Mouse (Mus musculus) urinary bladder, postnatal 25 days (tissue): ENCODE measurements at regions not wholly inside any gene's neighbourhood (a gene's known extent, or its start where the extent isn't known, plus 50 kb on each side); places are given as distances from the start of the nearest gene placed in this dataset.
"Not testable (repeated sequence)": the region's sequence is repeated elsewhere in the genome, so short reads cannot be mapped to it uniquely, and the experiment has no call there.

Source experiments
- DNase-seq: peaks from one replicate; pipeline ENCODE4 v3.0.0; 2022; ENCODE audit warnings: low spot score

DNA sequence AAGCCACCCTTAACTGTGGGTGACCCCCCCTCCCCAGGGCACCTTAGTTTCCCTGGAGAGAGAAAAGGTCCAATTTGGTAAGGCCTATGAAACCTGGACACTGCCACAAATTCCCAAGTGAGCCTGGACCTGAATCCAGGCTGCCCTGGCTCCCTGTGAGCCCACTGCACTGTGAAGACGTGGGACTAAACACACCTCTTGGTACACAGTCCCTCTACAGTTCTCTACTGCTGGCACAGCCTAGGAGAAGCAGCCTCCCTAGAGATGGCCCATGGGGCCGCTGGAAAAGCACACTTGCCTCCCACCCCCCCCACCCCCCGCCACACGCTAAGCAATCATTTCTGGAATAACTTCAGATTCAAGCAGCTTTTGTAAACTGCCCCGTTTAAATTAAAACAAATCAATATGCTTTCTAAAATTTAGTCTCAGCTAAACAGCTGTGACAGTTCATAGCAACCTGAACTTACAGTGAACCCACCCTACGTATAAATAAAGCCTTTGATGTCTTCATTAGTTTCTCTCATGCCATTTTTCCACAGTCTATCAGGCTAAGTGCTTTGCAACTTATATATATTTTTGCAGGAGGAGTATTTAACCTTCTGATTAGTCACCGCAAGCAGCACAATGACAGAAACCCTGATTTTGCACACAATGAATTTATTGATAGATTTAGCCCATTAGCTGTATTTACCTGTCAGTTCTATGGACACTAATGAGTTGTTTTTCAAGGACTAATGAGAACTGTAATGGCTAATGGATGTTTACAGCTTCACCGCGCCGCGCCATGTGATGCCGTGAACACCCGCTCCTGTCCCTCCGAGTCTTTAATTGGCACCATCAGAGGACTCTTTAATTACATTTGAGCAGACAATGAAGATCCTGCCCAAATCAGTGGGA, 215.3 kb downstream of the 3100002H09Rik start:
- no peak for DNase-seq

DNA sequence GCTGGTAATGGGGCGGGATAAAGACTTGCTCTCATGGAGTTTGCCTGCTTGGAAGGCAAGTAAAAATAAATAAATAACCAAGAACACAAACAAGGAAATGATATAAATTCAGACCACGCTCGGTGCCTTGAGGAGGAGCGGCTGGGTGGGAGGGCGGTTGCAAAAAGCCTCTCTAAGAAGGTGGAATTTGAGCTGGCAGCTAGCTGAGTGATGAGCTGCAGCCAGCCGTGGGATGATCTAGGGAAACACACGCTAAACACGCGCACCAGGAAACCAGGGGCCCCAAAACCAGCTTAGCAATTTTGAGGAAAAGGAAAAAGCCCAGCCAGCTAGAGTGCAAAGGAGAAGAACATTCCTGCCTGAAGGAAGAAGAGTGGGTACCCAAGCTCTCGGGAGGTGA, 217.0 kb downstream of the 3100002H09Rik start:
- DNase-seq: no peak

DNA sequence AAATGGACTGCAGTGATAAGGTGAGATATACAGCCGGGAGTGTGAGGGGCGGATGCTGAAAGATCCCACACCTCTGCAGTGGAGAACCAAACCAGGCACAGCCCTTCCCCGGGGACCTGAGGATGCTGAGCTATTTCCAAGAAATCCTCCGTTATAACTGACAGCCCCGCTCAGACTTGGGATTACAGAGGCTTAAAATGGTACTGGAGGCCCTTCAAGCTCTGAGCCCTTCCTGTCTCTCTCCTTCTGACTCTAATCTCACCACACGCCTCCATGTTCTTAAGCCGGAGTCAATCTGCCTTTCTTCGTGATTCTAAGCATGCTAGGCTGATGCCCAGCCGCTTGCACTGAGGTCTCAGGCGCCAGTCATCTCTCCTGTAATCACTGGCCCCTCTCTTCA, 221.5 kb downstream of the 3100002H09Rik start:
- no peak for DNase-seq

DNA sequence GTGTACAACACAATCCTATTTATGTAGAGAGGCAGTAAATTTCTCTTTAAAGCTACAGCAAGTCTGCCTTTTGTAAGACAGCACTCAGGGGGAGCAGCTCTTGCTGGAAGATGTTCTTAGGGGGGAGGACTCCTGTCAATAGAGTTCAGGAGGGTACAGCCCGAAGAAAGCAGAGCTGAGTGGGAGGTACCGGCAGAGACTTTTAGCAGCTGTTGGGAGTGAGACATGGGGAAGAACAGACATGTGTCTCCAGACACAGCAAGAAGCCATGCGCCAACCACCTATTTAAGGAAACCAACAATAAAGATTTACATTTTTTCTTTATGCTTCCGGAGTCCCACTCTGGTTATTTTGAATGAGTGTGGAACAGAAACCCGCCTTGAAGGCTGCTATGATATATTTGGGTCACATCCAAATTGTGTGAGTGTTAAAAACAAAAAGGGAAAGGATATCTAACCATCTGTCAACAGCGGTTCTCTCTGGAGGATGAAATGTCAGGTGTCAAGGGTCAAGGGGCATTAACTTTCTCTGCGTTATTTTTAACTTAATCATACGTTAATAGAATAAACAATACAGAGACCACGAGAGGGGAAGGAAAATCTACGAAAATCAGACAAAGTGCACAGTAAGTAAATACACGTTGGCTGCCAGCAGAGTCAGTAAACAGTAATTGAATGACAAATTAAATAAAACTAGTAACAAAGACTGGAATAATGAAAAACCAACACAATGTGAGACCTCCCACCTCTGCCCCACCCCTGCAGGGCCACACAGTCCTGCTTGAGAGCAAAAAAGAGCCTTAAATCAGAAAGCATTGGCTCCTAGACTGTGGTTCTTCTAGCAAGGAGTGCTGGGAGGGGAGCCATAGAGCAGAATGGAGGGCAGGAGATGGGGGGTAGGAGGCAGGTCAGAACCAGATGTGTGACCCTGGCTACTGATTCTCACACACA, 225.2 kb downstream of the 3100002H09Rik start:
- DNase-seq: no peak

DNA sequence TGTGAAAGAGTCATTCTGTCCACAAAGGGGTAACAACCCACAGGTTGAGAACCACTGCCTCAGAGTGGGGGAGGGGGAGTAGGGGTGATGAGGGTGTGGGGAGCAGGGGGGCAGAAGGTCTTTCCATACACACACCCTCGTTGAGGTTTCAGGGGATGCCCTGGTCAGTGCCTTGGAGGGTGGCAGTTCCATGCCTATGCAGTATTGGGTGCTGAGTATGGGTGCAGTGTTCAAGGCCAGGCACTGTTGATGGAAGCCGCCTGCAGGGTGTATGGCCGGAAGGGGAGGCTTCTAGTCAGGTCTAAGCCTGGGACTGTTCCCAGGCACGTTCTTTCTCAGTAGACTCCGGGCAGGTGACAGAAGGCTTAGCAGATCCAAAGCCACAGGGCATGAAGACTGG, 234.1 kb downstream of the 3100002H09Rik start:
- no peak for DNase-seq

DNA sequence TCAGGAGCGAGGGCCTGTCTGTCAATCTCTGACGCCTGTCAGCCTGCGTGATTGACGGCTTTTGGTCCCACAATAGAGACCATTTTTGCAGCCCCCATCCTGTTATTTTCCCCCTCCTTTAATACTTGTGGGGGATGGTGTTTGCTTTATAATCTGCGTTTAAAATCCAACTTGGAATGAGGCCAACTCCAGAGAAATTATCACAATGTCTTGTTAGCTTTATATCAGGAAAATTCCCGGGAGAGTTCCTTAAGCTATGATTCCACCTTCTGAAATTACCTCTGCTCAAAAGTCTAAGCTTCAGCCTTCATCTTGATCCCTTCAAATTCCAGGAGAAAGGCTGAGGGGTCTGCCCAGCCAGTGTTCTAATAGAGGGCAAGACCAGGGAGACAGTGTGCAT, 235.0 kb downstream of the 3100002H09Rik start:
- DNase-seq: no peak

DNA sequence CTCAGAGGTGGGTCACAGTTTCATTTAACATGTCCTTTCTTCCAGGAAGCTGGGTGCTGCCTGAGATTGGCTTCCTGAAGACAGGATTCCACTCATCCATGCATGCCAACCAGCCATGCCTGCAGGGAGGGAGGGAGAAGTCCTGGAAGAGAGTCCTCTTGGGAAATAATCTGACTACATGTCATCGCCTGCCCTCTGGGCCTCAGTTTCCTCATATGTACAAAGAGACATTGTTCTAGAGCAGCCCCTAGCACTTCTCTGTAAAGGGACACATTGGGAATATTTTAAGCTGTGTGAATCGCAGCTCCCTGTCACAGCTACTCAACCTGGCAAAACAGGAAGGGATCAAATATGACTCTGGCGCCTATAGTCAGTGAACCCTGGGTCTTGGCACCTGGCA, 241.8 kb downstream of the 3100002H09Rik start:
- DNase-seq: no peak

DNA sequence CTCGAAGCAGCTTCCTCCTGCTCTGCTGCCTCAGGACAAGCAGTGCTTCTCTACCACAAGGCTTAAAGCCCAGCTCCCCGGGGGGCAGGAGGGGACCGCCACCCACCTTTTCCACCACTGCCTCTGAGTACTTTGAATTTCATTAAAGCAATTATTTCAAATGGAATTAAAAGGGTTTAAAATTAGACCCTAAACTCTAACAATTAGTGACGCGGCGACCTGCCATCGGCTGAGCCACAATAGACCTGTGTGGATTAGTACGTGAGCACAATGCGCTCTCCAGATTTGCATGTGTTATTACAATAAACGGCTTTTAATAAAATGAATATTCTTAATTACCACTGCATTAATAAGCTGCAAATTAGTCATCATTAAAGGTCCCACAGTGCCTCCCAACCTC, 242.5 kb downstream of the 3100002H09Rik start:
- DNase-seq: no peak

DNA sequence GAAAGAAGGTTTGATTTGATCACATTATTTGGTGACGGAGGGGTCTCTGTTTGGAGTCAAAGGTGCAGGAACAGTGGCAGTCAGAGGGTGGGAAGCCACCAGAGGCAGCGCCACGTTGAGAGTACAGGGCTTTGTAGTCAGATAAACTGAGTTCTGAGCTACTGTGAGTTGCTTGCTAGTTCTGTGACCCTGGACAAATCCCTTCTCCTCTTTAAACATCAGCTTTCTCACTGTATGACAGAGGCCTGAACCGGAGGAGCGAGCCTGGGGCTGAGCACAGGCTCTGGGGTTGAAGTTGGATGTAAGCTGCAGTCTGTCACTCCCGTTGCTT, 250.1 kb downstream of the 3100002H09Rik start:
- no peak for DNase-seq

DNA sequence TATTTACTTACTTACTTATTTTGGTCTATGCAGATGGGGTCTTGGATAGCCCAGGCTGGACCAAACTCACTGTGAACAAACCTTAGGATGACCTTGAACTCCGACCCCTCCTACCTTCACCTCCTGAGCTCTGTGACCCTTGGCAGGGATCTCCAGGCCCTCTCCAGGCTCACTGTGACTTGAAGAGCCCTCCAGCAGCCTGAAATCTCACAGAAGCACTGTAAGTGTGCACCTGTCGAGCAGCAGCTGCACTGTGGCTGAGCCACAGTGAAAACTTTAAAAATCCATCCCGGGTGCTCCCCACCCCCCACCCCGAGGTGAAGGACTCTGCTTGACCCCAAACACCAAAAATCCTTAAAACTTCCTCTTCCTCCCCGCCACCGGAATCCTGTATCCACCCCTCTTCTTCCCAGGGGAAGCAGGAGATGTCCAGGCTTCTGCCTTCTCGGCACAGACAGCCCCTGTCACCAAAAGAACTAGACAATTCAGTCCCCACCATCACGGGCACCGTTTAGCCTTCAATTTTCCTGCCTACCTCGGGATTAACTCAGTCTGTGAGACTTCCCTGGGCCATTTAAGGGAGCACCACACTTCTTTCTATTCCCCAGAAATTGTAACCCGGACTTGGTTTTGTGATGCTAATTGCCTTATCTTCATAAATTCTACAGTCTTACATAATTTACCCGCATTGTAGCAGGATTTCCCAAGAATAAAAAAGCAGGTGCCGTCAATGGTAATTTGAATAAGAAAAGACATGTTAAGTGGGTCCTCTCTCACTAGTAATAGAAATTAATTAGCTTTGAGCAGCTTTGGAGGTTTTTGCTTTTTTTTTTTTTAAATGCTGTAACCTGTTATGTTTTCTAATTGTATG, 250.7 kb downstream of the 3100002H09Rik start:
- DNase-seq: no peak

DNA sequence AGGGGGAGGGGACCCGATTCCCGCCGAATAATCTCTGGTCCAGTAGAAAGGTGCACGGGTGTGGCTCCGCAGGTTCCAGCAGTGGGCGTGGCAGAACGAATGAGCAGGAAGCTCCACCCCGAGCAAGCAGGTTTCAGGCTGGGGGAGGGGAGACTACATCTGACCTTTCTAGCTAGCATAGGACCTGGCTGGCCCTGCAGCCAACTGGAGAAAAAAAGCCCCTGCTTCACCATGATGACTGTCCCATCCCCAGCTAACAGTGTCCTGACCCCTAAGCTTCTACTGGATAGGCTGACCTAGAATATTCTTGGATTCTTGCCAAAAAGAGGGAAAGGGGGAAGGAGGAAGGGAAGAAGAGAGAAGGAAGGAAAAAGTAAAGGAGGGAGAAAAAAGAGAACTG, 252.1 kb downstream of the 3100002H09Rik start:
- DNase-seq: not testable (repeated sequence)

DNA sequence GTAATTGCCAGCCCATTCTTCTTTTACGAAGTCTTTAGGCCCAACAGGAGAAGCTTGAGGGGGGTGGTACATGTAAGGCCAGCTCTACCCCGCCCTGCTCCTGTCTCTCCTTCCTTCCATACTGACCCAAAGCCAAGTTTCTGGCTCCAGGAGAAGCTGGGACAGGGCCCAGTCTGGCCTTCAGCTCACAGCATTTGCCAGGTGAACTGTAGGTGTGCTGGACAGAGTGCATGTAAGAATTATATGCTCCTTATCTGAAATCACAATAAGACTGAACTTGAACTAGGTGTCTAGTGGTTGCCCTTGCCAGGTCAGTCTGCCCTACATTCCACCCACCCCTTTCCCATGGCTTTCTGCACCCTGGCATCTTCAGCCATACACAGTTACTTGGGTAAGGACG, 260.2 kb downstream of the 3100002H09Rik start:
- no peak for DNase-seq

DNA sequence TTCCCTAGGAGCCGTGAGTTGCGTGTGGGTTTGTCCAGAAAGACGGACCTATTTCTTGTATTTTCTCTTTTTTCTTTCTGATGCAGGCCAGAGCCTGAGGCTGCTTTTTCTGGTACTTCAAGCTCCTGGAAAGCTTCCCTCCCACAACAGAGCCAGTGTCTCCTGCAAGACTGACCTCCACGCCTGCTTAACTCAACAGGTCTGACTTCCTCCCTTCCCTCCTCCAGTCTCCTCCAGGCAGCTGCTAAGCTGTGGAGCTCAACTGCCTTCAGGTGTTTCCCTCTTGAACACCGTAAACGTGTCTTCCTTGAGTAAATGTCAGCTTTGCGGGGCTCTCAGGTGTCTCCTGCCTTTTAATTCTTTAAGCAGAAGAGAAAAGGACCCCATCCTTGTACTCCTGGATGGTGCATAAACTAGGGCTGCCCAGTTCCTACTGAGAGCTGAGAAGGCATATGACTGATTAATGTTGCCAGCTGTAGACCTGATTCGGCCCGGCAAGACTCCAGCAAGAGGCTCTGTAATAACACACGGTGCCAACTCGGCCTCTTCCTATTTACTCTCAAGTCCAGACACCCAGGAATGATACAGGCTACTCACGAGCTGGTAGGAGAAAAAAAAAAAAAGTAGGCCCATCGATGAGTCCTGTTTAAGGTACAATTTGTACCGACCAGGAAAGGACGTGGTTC, 260.9 kb downstream of the 3100002H09Rik start:
- no peak for DNase-seq

DNA sequence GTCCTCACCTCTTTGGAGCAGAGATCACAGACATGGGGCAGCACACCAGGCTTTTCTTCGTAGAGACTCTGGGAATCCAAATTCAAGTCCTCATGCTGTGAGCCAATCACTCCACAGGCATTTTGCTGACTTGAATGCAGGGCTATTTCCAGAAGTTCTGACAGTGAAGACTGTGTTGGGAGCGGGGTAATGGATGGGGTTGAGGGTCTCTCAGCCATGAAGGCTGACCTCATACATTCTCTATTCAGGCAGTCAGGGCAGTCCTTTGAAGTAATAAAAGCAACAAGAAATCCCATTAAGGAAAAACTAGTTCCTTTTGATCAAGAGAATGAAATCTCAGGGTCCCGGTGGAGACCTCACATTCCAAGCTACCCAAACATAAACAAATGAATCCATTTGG, 261.5 kb downstream of the 3100002H09Rik start:
- no peak for DNase-seq

DNA sequence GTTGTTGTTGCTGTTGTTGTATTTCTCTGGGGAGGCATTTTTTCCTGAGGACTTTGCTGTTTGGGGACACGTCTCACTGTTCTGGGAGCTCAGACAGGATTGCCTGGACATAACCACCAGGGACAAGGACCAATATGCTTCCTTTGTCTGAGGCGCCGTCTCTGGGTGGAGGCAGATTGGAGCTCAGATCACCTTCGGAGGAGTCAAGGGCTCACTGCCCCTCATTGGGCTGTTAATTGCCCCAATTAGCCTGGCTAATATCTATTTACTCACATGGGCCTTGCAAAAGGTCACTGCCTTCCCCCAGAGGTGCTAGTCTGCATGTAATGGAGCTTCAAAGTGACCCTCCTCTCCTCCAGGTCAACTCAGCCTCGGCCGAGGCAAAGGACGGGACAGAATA, 270.5 kb downstream of the 3100002H09Rik start:
- DNase-seq: no peak

DNA sequence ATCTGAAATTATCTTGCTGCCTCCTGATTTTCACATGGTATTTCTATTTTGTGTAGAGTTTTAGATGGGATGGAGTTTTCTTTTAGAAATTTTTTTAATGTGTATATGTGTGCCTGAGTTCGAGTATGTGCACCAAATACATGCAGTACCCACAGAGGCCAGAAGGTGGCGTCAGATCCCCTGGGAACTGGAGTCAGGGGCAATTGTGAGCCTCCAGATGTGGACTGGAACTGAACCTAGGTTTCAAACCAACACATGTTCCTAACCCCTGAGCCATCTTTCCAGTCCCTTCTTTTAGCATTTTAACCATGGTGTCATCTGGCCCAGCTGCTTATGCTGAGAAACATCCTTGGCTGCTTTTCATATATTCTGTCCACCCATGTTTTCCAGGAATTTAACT, 274.9 kb downstream of the 3100002H09Rik start:
- DNase-seq: no peak

DNA sequence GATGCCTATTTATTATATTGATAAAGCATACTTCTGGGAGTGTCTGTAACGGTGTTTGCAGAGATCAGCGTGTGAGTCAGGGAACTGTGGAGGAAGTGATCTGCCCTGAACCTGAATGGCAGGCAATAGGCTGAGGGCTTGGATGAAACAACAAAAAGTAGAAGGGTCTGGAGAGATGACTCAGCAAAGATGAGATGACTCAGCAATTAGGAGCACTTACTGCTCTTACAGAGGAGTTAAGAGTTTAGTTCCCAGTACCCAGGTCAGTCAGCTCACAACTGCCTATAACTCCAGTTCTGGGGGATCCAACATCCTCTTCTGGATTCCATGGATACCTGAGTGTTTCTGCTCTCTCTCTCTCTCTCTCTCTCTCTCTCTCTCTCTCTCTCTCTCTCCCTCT, 277.6 kb downstream of the 3100002H09Rik start:
- DNase-seq: no peak

DNA sequence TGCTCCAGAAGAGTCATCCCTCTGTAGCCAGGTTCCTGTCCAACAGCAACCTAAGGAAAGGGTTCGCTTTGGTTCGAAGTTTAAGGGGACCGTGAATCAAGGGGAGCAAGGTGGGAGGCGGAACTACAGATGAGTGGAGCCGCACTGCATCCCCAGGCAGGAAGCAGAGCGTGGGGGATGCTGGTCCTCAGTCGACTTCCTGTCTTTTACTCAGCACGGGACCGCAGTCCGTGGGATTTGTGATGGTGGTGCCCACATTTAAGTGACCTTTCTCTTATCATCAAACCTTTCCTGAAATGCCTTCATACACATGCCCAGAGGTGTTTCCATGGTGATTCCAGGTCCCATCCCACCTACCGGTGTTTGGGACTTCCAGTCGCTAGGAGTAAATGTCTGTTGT, 278.2 kb downstream of the 3100002H09Rik start:
- DNase-seq: no peak

DNA sequence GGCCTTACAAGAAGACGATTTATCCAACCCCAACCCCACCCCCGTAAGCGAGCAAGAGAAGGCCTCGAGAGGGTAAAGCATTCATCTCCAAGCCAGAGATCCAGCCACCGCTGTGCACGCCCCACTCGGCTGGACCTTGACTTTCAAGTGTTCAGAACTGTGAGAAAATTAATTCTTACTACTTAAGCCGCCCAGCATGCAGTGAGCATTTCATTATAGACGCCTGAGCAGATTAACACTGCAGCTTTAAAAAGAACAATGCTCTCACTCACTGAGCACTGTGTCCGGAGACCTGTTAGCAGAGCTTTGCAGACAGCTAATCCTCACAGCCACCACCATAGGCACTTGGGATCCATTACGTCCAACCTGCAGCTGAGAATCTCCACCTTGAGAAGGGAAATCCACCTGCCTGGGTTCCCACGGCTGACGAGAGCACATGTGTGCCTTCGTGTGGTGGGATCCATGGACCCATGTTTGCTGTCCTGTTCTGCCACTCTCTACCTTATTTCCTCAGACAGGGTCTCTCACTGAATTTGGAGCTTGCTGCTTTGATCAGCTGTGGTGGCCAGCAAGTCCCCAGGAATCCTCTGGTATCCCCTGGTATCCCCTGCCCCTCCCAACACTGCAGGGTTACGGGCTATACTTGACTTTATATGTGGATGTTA, 281.4 kb downstream of the 3100002H09Rik start:
- no peak for DNase-seq

DNA sequence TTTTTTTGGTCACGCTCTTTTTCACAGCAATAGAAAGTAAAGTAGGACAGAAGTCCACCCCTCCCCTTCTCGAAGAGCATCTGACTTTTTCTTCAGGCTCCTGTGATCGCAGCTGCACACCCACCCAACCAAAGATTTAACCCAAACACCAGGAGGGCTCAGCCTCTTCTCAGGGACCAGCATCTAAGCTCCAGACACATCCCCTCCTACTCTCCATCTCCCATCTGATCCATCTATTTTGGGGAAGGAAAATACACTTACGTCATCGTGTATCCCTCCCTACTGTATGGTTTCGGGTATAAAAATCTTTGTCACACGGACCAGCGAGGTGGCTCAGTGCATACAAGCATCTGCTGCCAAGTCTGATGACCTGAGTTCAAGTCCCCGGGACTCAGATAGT, 284.3 kb downstream of the 3100002H09Rik start:
- no peak for DNase-seq

DNA sequence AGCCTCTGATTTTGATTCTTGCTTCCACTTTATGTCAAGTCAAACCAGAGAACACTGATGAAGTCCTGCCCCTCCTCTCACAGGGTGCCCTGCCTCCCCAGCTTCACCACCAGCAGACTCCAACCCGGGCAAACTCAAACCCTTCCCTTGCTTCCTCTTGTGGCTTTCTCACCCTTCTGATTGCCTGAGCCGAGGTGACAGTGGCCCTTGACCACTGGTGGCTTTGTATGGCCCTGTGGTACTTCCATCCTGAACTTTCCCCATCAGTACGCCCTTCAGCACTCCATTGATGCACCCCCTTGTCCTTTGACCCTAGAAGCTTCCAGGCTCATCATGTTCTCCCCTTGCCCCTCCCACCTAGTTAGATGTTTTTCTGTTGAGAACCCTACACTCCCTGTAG, 287.0 kb downstream of the 3100002H09Rik start:
- DNase-seq: no peak
